Mouse (Mus musculus) liver, embryonic 13.5 days (tissue): ENCODE data around the gene Magi1. TPM values are rescaled to one million over a fixed set of nuclear protein-coding genes. Genes with fewer than 3 reads are reported as not detected.

Experiments
- ATAC-seq: fragments of 200-750 bp; cut with Nextera tagmentation; 2 replicates; pipeline ENCODE4 v1.8.0; 2017; ENCODE audit warnings: low read depth, mild to moderate bottlenecking, moderate number of reproducible peaks, moderate library complexity
- DNase-seq: peaks from one replicate; pipeline ENCODE4 v3.0.0; 2022
- H3K27ac ChIP-seq: fragments of 300-500 bp; sonication (generic); 2 replicates; pipeline ENCODE4 v1.5.1; 2015; ENCODE audit warnings: moderate library complexity, mild to moderate bottlenecking, inconsistent platforms
- H3K27me3 ChIP-seq: fragments of 300-500 bp; sonication (generic); 2 replicates; pipeline ENCODE4 v1.6.1; 2015; ENCODE audit warnings: mild to moderate bottlenecking, inconsistent platforms
- H3K36me3 ChIP-seq: fragments of 300-500 bp; sonication (generic); 2 replicates; pipeline ENCODE4 v1.6.1; 2015; ENCODE audit warnings: mild to moderate bottlenecking, inconsistent platforms
- H3K4me1 ChIP-seq: fragments of 300-500 bp; sonication (generic); replicated peaks from 2 replicates; pipeline ENCODE4 v1.6.1; 2015; ENCODE audit warnings: inconsistent platforms
- H3K4me2 ChIP-seq: fragments of 300-500 bp; sonication (generic); 2 replicates; pipeline ENCODE4 v1.6.1; 2015; ENCODE audit warnings: inconsistent platforms, mild to moderate bottlenecking, moderate library complexity
- H3K4me3 ChIP-seq: fragments of 300-500 bp; sonication (generic); replicated peaks from 2 replicates; pipeline ENCODE4 v1.5.1; 2015; ENCODE audit warnings: mild to moderate bottlenecking, inconsistent platforms
- H3K9ac ChIP-seq: fragments of 300-500 bp; sonication (generic); 2 replicates; pipeline ENCODE4 v1.6.1; 2015; ENCODE audit warnings: mild to moderate bottlenecking, inconsistent platforms
- H3K9me3 ChIP-seq: fragments of 300-500 bp; sonication (generic); replicated peaks from 2 replicates; pipeline ENCODE4 v1.6.1; 2016; ENCODE audit warnings: inconsistent platforms
- WGBS: fragments of 180-500 bp; shearing (Covaris S2); methylation state at CpG from one replicate; pipeline ENCODE4 v1.1.7; 2015; ENCODE audit not compliant: insufficient replicate concordance; 5-methylcytosine and 5-hydroxymethylcytosine counted together
- polyA plus RNA-seq: library from polyadenylated mRNA; unstranded; fragments of >200 nt; fragmentation: Nextera tagmentation; extraction: Ambion mirVana; gene quantifications from 2 replicates; pipeline ENCODE4 v1.2.1, GENCODE M21; 2015

The Magi1 gene
- polyA plus RNA-seq, 1 experiment from 2014 or later = 1.2 TPM

- ATAC-seq = no peak
- Histone ChIP-seq H3K9ac (no peak overlapping the region), H3K27ac (no peak overlapping the region), H3K27me3 (no peaks in the 10 kb centered on the region), H3K4me1 (no peaks in the 10 kb centered on the region; the same call in 1 of the 2 replicates), H3K4me2 (no peak overlapping the region), H3K9me3 (no peaks in the 10 kb centered on the region), H3K4me3 (no peak overlapping the region), H3K36me3 (no peaks in the 10 kb centered on the region)
- WGBS = 47% methylated on average over 7 of the region's 7 CpGs
- no peak for DNase-seq
Measured at GRCm38 (mm10) chr6:94043461-94043860, 240.3 kb downstream of the Magi1 start.

- Histone ChIP-seq H3K27me3 (no peaks in the 10 kb centered on the region), H3K27ac (no peak overlapping the region), H3K4me2 (no peak overlapping the region), H3K9ac (no peak overlapping the region), H3K4me3 (no peak overlapping the region), H3K4me1 (no peaks in the 10 kb centered on the region; the same call in 1 of the 2 replicates), H3K36me3 (no peaks in the 10 kb centered on the region), H3K9me3 (no peaks in the 10 kb centered on the region)
- ATAC-seq = no peak
- 41% methylated on average over 2 of the region's 2 CpGs for WGBS
- no peak for DNase-seq
Measured at GRCm38 (mm10) chr6:94040093-94040492, 243.6 kb downstream of the Magi1 start.

- no peak overlapping the region for H3K4me2 ChIP-seq
Measured at GRCm38 (mm10) chr6:94038897-94039296, 244.8 kb downstream of the Magi1 start.

GRCm38 (mm10) chr6:94036554-94036953 lies 247.2 kb downstream of the Magi1 start:
- no peak overlapping the region for H3K4me2 ChIP-seq
- no peaks in the 10 kb centered on the region for H3K27me3 ChIP-seq
- H3K9me3 ChIP-seq = no peaks in the 10 kb centered on the region
- no peak overlapping the region for H3K4me3 ChIP-seq
- WGBS = 59% methylated on average over 7 of the region's 7 CpGs
- H3K4me1 ChIP-seq = no peaks in the 10 kb centered on the region
- H3K27ac ChIP-seq = no peak overlapping the region
- H3K36me3 ChIP-seq = no peaks in the 10 kb centered on the region
- DNase-seq (no peak), ATAC-seq (no peak)
- H3K9ac ChIP-seq = no peak overlapping the region

More at GRCm38 (mm10) chr6:94038897-94039296, 244.8 kb downstream of the Magi1 start:
- no peaks in the 10 kb centered on the region for H3K27me3 ChIP-seq
- DNase-seq = no peak
- H3K27ac ChIP-seq = no peak overlapping the region
- no peak overlapping the region for H3K9ac ChIP-seq
- ATAC-seq = no peak
- no peaks in the 10 kb centered on the region for H3K9me3 ChIP-seq
- H3K4me1 ChIP-seq = no peaks in the 10 kb centered on the region; the same call in 1 of the 2 replicates
- 68% methylated on average over 3 of the region's 3 CpGs for WGBS
- no peak overlapping the region for H3K4me3 ChIP-seq
- H3K36me3 ChIP-seq = no peaks in the 10 kb centered on the region

- no peak for DNase-seq
- no peak for ATAC-seq
- no peak overlapping the region for H3K27ac ChIP-seq
- H3K36me3 ChIP-seq = no peaks in the 10 kb centered on the region
- no peaks in the 10 kb centered on the region for H3K27me3 ChIP-seq
- 75% methylated on average over 9 of the region's 9 CpGs for WGBS
- no peak overlapping the region for H3K9ac ChIP-seq
- no peaks in the 10 kb centered on the region for H3K9me3 ChIP-seq
- peaks cover 15% of the 10 kb centered on the region for H3K4me1 ChIP-seq
- H3K4me2 ChIP-seq = no peak overlapping the region
- no peak overlapping the region for H3K4me3 ChIP-seq
Measured at GRCm38 (mm10) chr6:94026361-94026760, 257.4 kb downstream of the Magi1 start.

- Histone ChIP-seq H3K4me3 (no peak overlapping the region), H3K9me3 (no peaks in the 10 kb centered on the region), H3K36me3 (no peaks in the 10 kb centered on the region), H3K4me2 (no peak overlapping the region), H3K9ac (no peak overlapping the region), H3K4me1 (peaks cover 18% of the 10 kb centered on the region), H3K27me3 (no peaks in the 10 kb centered on the region), H3K27ac (no peak overlapping the region)
- DNase-seq = no peak
- ATAC-seq = no peak
- WGBS = 20% methylated on average over 5 of the region's 5 CpGs
Measured at GRCm38 (mm10) chr6:94022437-94022836, 261.3 kb downstream of the Magi1 start.

GRCm38 (mm10) chr6:94021239-94021962 lies 262.3 kb downstream of the Magi1 start:
- no peak overlapping the region for H3K9ac ChIP-seq
- no peak for DNase-seq
- H3K4me3 ChIP-seq = no peak overlapping the region
- H3K4me2 ChIP-seq = no peak overlapping the region
- no peak overlapping the region for H3K27ac ChIP-seq
- H3K27me3 ChIP-seq = no peaks in the 10 kb centered on the region
- no peak for ATAC-seq
- WGBS = 23% methylated on average over 8 of the region's 8 CpGs
- no peaks in the 10 kb centered on the region for H3K36me3 ChIP-seq
- no peaks in the 10 kb centered on the region for H3K9me3 ChIP-seq
- peaks cover 18% of the 10 kb centered on the region for H3K4me1 ChIP-seq

GRCm38 (mm10) chr6:94020566-94020965 lies 263.2 kb downstream of the Magi1 start:
- Histone ChIP-seq H3K4me1 (peaks cover 18% of the 10 kb centered on the region), H3K27me3 (no peaks in the 10 kb centered on the region), H3K9ac (no peak overlapping the region), H3K4me2 (no peak overlapping the region), H3K9me3 (no peaks in the 10 kb centered on the region), H3K4me3 (no peak overlapping the region), H3K27ac (no peak overlapping the region), H3K36me3 (no peaks in the 10 kb centered on the region)
- DNase-seq (no peak), ATAC-seq (no peak)
- 77% methylated on average over 4 of the region's 4 CpGs for WGBS

- no peaks in the 10 kb centered on the region for H3K9me3 ChIP-seq
Measured at GRCm38 (mm10) chr6:94019935-94020334, 263.8 kb downstream of the Magi1 start.

GRCm38 (mm10) chr6:94013761-94014160 lies 270.0 kb downstream of the Magi1 start:
- DNase-seq (no peak), ATAC-seq (no peak)
- H3K4me3 ChIP-seq = no peak overlapping the region
- no peak overlapping the region for H3K27ac ChIP-seq
- H3K4me2 ChIP-seq = no peak overlapping the region
- no peak overlapping the region for H3K9ac ChIP-seq
- no peaks in the 10 kb centered on the region for H3K4me1 ChIP-seq
- H3K27me3 ChIP-seq = no peaks in the 10 kb centered on the region
- no peaks in the 10 kb centered on the region for H3K36me3 ChIP-seq
- H3K9me3 ChIP-seq = no peaks in the 10 kb centered on the region
- WGBS = 56% methylated on average over 2 of the region's 2 CpGs

More at GRCm38 (mm10) chr6:94019935-94020334, 263.8 kb downstream of the Magi1 start:
- H3K4me1 ChIP-seq = peaks cover 18% of the 10 kb centered on the region
- no peak overlapping the region for H3K9ac ChIP-seq
- no peak for ATAC-seq
- H3K27me3 ChIP-seq = no peaks in the 10 kb centered on the region
- no peaks in the 10 kb centered on the region for H3K36me3 ChIP-seq
- H3K27ac ChIP-seq = no peak overlapping the region
- H3K4me3 ChIP-seq = no peak overlapping the region
- WGBS = 68% methylated on average over 4 of the region's 4 CpGs
- no peak overlapping the region for H3K4me2 ChIP-seq
- no peak for DNase-seq

- Histone ChIP-seq H3K9ac (no peak overlapping the region), H3K4me1 (no peaks in the 10 kb centered on the region), H3K4me3 (no peak overlapping the region), H3K27me3 (no peaks in the 10 kb centered on the region), H3K36me3 (no peaks in the 10 kb centered on the region), H3K4me2 (no peak overlapping the region), H3K27ac (no peak overlapping the region), H3K9me3 (no peaks in the 10 kb centered on the region)
- WGBS = 62% methylated on average over 5 of the region's 5 CpGs
- no peak for DNase-seq
- no peak for ATAC-seq
Measured at GRCm38 (mm10) chr6:94011947-94012346, 271.8 kb downstream of the Magi1 start.

- no peak overlapping the region for H3K27ac ChIP-seq
- DNase-seq (no peak), ATAC-seq (no peak)
- H3K9me3 ChIP-seq = no peaks in the 10 kb centered on the region
- no peaks in the 10 kb centered on the region for H3K4me1 ChIP-seq
- H3K36me3 ChIP-seq = no peaks in the 10 kb centered on the region
- no peak overlapping the region for H3K4me3 ChIP-seq
- H3K4me2 ChIP-seq = no peak overlapping the region
- no peak overlapping the region for H3K9ac ChIP-seq
- WGBS = 64% methylated on average over 6 of the region's 6 CpGs
- H3K27me3 ChIP-seq = no peaks in the 10 kb centered on the region
Measured at GRCm38 (mm10) chr6:94011521-94011920, 272.2 kb downstream of the Magi1 start.
